Mouse (Mus musculus) induced T-regulatory cell, adult 2 months (primary cell): ENCODE data around the gene Fer1l5.

Experiments
- DNase-seq: peaks from one replicate; pipeline ENCODE4 v3.0.0-alpha.2; 2012; ENCODE audit warnings: low read depth

Fer1l5 gene

DNA sequence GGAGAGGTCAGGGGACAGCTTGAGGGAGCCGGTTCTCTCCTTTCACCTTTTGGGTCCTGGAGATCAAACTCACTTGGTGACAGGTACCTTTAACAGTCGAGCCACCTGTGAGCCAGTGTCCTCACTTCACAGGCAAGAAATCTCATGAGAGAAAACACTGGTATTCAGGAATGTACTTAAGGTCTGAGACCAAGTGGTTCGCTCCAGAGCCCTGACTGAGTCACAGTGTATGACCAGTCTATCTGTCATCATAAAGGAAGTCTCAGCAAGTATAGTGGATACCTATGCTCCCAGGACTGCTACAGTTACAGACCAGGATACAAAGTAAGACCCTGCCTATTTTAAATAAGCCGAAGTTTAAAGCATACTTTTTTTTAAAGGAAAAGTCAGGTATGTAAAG is 60.9 kb downstream of the Fer1l5 start:
- no peak for DNase-seq

DNA sequence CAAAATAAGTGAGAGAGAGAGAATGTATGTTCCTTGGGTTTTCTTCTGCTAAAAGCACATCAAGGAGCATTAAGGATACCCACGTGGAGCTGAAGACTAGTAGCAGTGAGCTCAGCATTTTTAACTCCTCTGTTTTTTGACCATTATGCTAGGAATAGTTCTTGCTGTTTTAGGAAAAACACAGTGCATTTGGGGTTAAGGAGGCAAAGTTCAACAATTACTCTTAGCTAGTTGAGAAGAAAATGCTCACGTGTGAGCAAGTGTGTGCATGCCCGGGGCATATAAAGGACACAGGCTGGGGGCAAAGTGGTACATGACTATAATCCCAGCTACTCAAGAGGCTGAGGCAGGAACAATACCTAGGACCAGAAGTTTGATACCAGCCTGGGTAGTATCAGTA is 61.5 kb downstream of the Fer1l5 start:
- no peak for DNase-seq

DNA sequence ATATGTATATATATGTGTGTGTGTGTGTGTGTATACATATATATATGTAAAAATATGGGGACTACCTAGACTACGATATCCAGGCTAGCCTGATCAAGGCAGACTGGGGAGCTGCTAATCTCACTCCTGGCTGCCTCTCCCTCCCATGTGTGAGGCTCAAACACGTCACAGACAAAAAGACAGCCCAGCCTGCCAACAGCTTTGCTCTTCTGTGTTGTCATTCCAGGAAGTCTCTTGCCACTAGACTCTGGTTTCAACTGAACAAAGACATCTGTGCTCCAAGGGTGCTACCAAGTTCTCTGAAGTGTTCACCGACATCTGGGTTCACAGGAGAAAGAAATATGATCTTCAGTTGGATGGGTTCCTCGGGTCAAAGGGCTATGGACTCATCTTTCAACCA is 63.0 kb downstream of the Fer1l5 start:
- DNase-seq = no peak

DNA sequence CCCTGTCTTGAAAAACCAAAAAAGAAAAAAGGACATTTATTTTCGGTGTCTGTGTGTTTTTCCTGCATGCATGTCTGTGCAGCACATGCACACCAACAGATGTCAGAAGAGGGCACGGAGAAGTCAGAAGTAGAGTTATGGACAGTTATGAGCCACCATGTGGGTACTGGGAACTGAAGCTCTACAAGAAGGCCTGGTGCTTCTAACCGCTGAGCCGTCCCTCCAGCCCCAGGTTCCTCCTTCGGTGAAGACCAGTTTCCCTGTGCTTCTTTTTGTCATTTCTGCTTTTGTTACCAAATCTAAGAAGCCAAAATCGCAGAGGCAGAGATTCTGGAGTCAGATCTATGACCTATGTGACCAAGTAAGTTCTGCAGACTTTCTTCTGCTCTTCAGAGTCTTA is 64.4 kb downstream of the Fer1l5 start:
- no peak for DNase-seq

DNA sequence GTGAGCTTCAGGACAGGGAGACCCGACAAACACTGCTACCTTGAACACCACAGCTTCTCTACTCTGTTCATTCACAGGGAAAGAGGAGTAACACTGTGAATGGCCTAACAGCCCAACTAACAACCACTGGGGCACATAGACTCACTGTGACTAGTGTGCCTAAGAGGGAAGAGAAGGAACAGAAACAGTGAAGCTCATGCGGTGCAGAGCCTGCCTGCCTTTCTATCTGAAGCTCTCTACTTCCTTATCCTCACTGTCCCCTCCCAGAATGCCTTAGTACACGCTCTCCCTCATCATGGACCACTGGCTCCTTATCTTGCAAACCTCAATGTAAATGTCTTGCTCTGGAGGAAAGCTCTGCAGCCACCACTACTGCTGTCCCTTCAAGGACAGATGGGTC is 65.1 kb downstream of the Fer1l5 start:
- DNase-seq = no peak

DNA sequence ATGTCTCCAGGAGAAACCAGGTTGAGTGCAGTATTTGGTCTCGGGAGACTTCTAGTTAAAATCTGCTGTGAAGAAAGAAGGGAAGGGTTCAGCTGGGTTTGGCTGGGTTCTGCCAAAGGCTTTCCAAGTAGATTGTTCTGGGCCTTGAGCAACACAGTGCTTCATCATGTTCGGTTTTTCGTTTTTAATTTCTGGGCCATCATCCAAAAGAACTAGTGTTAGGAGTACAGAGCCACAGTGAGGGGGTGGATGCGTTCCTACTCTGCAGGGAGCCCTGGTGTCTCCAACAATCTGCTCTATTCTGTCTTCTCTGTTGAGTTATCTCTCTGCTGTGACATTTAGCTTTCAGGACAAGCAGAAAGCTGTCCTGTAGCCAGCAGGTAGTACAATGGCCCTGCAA is 69.0 kb downstream of the Fer1l5 start:
- no peak for DNase-seq

DNA sequence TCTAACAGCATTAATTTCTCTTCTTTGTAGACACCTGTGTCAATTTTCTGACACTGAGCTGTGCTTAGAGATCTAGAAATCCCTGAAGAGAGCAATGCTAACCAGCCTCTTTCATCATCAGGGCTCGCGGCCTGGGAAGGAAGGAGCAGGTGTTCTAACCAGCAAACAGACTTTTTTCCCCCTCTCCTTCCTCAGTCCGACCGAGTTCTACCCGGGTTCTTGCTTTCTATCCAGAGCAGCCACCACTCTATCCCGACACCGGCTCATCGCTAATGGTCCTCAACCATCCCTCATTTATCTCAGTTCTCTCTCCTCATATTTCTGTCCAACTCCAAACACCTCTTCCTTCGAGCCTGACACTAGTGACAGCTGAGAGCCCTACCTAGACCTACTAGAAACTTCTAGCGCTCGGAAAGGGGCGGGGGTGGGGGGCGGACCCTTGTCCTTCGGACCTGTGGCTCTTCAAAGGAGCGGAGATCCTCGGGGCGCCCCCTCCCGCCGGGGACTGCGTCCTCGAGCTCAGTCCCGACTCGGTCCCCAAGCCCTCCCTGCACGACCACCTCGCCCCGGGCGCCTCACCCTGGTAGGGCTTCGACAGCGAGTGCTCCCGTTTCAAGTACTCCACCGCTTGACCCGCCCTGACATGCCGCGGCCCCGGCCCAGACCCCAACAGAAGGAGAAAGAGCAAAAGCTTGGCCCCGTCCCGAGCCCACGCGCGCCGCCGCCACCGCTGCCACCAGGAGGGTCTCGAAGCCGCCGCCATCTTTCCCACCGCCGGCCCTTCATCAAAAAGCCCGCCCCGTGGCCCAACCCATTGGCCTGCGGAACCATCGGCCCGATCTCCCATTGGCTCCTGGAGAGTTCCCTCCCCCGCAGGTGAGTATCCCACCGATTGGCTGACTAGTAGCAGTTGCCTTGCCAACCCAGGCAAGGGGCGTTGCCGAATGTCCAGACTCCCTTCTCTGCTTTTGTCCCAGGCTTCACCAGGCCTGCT is 72.7 kb downstream of the Fer1l5 start, which contains the start of gene Lman2l:
TSS of gene Lman2l (minus strand) at position 801 of the 994 bp plus-strand sequence.
- peak; percentile 95 for DNase-seq

DNA sequence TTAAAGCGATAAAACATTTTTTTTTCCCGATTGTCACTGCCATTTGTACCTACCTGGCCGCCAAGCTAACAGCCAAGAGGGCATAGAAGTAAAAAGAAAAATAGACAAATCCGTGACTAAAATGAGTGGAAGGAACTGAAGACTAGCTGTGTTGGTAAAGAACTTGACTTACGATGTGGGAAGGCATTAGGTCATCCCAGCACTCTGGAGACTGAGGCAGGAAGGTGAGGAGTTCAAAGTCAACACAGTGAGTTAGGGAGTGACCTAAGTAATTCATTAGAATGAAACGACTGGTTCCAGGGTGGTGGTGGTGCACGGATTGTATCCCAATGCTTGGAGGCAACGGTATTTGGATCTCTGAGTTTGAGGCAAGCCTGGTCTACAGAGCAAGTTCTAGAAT is 73.4 kb downstream of the Fer1l5 start:
- no peak for DNase-seq

DNA sequence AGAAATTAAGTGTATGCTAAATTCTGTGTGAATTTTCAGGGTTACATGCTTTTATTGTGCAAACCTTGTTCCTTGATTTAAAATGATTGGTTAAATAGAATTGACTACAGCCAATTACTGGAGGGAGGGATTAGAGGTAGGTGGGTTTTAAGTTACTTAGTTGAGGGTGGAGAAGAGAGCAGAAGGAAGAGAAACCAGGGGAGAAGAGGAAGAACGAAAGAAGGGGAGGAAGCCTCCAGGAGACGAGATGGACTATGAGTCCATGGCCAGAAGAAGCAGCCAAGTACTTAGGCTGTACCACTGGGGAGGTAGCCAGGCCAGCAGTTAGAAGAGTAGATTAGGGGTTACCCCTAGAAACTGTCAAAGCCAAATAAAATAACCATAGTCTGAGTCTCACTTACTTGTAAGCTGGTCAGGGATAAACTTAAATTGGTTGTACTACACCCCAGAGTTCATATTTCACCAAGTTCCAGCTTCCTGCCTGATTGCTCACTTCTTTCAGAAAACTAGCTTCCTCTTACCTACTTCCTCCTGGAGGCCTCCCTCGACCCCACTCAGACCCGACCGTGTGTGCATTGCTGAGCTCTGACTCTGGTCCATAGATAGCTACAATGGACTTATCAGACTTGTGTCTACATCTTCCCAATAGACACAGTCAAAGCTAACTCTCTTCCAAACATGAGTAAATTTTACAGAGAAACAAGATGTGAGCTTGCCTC is 74.2 kb downstream of the Fer1l5 start:
- DNase-seq = no peak

DNA sequence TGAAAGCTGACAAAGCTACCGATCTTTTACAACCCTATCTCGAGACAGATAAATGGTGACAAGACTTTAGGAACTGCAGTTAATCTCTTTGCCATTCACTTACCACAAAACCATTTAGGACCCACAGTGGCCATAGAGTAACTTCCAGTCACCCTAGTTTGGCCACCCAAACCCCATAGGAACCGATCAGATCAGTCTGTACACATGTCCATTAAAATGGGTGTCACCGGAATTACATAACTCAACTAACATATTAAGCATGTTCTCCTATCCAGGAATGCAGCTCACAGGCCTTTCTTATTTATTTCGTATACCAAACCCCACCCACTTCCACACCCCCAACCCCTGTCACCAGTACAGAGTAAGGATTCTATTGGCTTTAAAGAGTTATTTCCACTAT is 74.8 kb downstream of the Fer1l5 start:
- no peak for DNase-seq

DNA sequence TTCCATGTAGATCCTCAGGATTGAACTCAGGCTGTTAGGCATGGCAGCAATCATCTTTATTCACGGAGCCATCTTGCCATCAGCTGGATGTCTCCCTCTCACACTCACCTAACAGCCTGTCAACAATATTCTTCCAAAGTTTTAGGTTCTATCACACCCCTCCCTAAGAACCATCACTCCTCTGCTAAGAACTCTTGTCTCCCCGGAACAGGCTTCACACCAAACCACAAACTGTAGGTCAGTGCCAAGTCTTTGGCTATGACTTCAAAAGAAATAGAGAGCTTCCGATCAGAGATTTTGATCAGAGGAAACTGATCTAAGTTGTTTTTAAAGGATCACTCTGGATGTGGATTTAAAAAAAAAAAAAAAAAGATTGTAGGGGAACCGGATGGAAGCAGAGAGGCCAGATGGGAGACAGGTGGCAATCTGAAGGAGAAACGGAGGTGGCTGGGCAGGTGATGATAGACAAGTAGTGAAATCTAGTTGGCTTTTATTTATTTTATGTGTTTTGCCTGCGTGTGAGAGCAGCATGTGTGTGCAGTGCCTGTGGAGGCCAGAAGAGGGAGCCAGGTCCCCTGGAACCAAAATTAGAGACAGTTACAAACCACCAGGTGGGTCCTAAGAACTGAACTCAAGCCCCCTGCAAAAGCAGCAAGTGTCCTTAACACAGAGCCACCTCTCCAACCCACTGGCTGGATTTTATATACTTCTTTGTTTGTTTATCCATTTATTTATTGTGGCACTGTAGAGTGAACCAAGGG is 82.1 kb downstream of the Fer1l5 start:
- DNase-seq = peak; percentile 24

DNA sequence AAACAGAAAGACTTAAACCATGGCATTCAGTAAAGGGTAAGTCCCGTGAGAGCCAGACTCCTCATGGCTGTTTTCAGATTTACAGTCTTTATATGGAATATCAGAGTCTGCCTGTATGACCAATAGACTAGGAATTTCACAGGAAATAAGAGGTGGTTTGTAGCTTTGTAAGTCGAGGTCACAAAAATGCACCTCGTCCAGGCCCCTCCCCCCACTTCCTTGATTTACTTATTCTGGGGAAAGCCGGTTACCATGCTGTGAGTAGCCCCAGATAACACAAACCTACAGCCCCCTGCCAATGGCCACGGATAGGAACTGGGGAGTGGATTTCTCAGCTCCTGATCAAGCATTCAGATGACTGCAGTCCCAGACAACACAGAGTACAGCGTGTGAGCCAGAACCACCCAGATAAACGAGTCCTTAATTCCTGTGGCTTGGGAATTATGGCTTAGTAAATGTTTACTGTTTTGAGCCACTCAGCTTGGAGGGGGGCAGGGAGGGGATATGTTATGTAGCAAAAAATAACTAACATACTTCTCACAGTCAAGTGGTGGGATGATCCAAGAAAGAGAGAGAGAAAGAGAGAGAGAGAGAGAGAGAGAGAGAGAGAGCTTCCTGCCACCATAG is 85.4 kb downstream of the Fer1l5 start:
- DNase-seq = no peak

DNA sequence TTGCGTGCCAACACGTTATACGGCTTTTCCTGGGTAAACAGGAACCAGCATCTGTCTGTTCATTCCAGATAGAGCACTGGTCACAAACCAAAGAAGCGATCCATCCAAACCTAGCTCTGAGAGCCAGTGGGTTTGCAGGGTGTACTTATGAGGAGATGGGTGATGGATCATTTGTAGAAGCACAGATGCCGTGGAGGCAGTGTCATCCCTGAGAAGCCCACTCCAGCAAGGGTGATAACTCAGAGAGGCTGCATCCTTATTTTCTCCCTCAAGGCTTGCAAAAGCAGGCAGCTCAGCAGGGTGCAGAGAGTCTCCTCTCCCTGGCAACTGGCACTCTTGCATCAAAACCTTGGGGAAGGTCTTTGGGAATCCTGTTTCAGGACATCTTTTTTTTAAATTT is 86.1 kb downstream of the Fer1l5 start:
- DNase-seq = no peak

DNA sequence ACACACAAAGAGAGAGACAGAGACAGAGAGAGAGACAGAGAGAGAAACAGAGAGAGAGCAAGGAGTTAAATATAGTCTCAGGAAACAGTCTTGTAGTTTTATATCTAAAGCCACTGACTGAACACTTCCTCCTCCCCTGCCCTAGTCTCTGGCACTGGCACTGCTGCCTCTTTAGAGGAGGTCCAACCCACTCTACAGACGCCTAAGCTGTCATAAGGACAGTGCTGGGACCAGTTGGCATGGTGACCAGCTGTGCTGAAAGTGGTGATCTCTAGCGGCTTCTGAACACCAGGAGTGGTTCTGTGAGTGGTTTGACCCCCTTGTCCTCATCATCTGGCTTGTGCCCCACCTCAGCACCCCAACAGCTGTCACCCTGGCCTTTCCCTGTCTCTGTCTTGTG is 89.7 kb downstream of the Fer1l5 start:
- no peak for DNase-seq

DNA sequence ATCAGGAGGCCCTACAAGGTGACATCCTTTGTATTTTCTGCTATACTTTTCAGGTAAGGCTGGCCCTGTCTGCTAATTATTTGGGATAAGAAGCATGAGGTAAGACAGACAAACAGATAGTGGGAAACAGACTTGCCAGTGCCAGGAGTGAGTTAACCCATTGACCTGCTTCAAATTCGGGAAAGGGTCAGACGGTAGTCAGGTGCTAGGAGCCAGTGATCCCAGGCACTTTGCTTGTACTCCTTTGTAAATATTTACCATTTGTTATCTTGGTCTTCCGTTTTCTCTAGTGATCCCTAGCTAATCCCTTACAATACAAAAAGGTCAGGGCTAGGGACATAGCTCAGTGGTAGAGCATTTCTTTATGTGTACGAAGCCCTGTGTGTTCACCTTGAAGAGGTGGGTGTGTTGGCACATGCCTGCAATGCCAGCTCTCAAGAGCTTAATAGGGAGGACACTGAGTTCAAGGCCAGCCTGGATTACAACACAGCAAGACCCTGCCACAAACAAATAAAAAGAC is 93.6 kb downstream of the Fer1l5 start:
- no peak for DNase-seq

DNA sequence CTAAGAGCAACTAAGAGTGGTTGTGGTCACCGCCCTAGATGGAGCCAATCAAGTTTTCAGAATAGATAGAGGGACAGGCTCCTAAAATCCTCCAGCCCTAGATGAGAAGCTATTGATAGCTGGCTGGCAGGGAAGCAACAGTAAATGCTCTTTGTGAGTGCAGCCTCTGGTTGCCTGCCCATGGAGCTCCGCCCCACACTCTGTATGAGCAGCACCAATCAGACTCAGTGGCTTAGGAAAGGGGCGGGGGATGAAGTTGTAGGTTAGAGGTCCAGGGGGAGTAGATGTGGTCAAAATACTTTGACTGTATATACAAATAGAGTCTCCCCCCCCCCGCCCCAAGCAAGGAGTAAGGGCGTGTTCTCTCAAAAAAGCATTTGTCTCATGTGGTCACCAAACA is 95.4 kb downstream of the Fer1l5 start:
- no peak for DNase-seq

DNA sequence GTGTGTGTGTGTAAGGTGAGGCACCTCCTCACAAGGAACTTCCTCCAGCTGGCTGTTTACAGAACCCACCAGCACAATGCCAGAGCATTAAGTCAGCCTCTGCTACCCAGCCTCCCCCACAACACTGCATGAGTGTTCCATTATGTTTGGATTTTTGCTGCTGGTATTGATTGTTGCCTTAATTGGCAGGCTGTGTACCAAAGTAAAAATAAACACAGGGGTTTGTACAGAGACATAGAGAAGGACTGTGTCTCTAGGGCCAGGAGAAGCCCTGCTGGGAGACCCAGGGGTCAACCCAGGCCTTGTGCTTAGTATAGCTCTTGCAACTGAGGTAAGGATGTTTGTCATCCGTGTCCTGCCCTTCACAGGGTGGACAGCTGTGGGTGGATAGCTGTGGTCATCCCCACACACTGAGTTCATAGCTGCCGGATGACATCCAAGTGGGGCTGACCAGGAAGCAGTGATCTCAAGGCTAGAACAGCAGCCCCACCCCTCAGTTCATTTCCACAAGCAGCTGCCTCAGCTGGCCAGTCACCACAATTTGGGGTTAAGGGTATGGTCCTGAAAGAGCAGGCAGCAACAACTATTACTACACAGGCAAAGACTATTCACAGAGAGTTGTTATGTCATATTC is 97.8 kb downstream of the Fer1l5 start:
- DNase-seq = no peak

DNA sequence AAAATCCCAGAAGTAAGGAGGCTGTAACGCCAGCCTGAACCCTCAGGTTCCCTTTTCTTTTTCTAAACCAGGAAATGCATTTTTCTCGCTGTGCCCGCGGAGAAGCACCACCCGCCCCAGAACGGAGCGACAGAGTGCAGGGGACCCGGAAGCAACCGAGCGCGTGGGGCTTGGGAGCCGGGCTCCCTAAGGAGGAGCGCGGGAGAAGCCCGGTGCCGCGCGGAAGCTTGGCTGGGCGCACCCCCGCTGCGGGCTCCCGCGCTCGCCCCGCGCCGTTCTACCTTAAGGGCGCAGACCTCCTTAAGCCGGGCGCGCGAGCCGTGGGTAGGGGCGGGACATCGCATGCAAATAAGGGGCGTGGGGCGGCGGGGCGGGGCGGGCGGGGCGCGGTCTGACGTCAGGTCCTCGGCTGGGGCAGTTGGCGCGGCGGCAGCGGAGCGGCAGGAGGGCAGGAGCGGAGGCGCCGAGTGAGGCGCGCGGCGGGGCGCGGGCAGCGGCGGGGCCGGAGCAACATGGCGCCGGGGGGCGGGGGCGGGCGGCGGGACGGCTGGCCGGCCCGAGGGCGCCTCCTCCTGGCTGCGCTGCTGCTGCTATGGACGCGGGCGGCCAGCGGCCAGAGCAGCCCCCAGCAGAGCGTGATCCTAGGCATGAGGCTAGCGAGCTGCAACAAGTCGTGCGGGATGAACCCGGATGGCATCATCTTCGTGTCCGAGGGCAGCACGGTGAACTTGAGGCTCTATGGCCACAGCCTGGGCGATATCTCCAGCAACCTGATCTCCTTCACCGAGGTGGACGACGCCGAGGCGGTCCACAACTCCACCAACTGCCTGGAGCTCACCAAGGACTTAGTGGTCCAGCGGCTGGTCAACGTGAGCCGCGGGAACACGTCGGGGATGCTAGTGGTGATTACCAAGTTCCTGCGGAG is 99.4 kb downstream of the Fer1l5 start, which contains the start of gene Cnnm4:
TSS of gene Cnnm4 (plus strand) at position 440 of the 925 bp plus-strand sequence.
- DNase-seq = peak; percentile 92
